Mouse (Mus musculus) hindlimb bud, embryonic 11.5 days (tissue): ENCODE results near the gene Socs1.

Source experiments
- DNase-seq: peaks from one replicate; pipeline ENCODE4 v3.0.0-alpha.2; 2012; ENCODE audit warnings: low read depth, low spot score; ENCODE audit errors: extremely low spot score

The Socs1 gene

DNA sequence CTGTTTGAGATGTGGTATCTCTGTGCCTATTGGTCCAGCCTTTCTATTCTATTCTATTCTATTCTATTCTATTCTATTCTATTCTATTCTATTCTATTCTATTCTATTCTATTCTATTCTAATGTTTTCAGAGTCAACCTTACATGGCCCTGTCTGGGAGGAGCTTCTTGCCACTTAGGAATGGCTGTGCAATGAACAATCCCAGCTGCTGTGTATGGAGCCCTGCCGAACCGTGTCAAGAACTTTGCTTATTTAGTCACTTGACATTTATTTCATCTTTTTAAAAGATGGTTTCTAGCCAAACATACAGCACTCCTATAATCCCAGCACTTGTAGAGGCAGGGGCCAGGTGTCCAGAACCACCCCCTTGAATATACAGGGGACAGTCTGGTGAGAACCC lies 21.0 kb downstream of the Socs1 start:
- DNase-seq, result no peak

DNA sequence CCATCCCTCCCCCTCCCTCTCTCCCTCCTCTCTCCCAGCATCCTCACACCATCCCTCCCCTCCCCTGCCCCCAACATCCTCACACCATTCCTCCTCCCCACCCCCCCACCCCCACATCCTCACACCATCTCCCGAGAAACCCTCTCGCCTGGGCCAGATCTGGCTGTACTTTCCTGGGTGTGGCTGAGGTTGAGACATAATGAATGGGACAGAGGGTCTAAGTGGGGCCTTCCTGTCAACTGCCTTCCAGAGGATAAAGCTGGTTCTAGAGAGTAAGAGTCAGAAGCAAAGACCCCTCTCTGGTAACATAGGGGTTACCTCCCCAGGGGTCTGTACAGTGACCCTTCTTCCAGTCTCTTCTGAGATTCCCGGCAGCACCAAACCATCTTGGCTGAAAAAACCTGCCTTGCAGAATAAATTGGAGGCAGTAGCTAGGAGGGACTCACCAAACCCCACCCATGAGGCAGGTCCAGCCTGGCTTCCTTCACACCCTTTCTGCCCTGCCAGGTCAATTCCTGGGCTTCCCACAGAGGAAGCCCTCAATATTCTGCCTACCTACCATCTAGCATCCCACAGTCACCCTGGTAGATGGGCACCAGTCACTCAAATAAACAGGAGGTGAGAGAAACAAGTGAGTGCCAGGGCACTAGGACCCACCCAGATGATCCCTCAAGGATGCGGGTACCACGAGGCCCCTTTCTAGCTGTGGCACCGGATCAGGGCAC lies 21.6 kb downstream of the Socs1 start:
- DNase-seq, result no peak

DNA sequence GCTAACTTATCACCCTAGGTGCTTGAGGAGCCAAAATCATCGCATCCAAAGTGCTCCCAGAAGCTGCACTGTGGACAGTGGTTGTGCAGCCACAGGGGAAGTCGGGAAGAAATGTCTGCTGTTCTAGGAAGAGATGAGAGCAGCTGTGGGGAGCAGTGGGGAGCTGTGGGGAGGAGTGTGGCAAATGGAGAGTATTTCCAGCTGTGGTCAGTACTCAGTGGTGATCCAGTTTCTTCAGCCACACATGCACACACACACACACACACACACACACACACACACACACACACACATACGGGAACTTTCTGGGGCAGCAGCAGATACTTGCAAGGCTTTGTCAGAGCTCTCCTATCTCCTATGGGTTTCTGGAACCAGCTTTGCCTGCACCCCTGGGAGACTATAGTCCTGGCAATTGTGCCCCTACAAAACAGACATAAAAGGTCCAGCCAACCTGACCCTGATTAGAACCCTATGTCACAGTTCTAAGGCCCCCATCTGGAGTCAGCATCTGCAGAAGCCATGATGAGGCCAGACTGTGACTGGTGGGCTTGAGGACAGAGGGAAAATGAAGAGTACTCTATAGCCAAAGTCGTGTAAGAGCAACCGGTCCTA lies 22.7 kb downstream of the Socs1 start:
- no peak for DNase-seq

DNA sequence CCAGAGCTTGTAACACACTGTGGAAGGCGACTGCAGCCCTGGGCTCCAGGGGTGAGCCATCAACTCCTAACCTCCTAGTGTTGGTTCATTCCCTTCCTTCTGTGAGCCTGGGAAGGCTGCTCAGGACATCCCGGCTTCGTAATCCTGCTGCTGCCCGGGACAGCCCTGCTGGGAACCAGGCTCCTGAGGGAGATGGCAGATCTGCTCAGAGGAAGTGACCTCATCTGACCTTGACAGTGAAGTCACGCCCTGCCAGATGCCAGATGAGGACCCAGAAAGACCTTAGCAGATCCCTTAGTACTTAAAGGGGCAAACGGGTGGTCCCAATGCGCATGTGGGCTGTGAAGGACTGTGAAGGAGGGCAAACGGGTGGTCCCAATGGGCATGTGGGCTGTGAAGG lies 24.2 kb downstream of the Socs1 start:
- DNase-seq, result no peak

DNA sequence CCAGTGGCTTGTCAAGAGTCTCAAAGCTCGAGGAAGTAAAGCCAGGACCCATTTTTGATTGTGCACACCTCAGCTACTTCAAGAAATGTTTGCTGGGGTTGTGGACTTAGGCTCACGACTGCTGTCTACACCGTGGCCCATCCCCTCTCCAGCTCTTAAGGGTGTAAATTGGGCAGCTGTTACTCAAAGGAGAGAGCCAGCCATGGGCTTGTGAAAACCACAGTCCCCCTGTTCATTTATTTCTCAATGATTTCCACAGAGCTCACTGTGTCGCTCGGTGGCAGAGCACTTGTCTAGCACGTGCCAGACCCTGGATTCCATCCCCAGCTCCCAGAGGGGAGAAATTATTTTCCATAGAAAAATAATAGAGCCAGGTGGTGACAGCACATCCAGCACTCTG lies 29.2 kb downstream of the Socs1 start:
- DNase-seq, result no peak

DNA sequence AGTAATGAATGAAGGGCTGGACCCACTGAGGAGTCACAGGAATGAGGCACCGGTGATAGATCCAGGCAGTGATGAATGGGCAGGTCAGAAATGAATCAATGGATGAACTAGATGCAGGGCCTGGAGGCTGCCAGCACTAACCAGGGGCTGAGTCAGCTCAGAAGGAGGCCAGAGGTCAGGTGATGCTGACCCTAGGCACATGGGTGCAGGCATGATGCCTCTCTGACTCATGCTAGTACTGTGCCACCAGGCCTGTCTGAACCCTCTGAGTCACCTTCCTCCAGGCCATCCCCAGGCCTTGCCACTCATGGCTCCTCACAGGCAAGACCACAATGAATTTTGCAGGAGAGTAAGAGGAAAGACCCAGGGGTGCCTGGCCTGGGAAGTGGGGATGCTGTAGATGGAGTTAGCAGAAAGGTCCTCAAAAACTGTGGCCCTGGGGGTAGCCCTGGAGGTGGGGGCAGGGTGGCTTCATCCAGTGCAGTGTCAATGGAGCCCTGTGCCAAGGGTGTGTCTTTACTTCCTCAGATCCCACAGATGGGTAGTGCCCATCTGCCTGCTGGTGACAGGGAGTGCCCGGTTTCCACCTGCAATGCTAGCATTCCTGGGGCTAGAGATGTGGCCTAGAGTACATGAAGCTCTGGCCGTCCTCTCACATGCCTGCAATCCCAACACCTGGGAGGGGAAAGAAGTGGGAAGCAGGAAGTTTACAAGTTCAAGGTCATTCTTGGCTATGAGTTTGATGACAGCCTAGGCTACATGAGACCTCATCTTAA lies 30.6 kb downstream of the Socs1 start:
- DNase-seq, result no peak

DNA sequence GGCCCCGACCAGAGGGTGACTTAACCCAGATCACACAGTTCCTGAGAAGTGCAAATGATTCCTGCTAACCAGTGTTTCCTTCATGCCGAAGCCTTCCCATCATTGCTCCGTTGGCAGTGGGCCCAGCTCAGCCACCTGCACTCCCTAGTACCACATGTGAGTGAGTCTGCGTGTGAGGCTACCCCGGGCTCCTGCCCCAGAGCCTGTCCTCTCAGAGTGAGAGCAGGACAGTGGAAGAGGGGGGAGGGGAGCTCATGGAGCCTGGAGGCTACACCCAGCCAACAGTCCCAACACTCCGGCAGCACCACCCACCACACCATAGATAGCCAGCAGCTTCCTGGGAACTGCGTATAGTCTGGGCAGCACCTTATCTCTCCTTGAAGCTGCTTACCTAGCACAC lies 35.5 kb downstream of the Socs1 start:
- DNase-seq, result no peak

DNA sequence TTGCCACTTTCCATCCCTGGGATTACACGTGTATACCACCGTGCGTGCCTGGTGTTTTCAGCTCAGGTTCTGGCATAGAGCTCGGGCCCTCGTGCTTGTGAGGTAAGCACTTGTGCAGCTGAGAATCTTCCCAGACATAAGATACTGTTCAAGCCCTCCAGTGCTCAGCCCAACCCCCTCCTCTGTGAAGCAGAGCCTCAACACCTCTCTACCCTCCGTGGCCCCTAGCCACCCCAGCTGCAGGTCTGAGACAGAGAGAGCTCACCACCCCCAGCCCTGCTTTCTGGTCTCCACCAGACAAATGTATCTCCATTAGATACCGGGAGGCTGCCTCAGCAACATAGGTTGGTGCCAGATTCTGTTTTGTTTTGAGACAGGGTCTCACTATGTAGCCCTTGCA lies 36.1 kb downstream of the Socs1 start:
- no peak for DNase-seq

DNA sequence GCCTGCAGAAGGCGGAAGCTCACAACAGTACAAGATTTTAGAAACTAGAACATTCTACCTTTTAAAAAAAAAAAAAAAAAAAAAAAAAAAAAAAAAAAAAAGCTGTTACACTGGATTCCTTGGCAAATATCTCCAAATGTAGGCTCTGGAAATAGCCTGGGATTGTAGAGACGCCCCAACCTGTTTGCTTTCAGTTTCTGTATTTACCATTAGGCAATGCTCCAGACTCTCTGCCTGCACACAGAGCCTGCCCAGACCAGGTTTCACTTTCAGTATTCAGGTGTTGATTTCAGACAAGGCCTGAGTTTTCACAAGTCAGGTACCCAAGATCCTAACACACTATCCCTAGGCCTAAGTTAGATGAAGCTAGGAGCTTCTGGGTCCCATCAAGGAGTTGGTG lies 44.3 kb downstream of the Socs1 start:
- no peak for DNase-seq

DNA sequence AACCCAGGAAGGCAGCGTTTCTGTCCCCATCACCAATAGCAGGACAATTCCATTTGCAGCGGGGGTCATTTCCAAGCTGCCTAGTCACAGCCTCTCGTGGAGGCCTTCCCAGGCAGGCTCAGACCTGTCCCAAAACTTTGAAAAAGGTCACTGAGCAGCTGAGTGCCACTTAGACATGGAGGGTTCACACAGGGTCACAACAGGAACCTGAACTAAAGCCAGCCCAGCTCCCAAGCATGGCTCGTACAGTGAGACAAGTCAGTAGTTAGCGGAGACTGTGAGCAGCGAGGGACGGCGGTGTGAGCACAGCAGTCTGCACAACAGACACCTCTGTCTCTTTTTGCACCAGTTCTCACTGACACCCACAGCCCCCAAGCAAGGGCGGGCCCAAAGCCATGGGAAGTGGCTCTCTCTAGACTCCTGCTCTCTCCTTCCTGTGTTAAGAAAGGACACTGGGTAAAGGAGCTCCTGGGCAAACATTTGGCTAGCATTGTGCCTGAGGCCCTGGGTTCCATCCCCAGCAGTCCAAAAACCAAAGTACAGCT lies 45.4 kb downstream of the Socs1 start:
- DNase-seq, result no peak

DNA sequence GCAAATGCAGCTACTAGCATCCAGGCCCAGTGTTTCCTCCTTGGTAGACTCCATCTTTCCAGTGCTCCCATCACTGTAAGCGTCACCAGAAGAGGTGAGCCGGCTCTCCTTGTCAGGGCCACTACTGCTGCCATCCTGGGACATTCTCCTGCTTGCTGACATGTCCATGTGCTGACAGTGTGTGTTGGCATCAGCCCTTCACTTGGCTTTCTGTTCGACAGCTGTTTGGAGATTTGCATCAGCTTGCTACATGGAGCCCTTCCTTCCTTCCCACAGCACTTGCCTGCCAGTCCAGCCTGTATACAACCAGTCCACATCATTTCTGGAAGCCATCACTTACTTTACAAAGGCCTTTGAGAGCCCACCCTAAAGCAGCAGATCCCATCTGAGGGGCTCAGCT lies 46.5 kb downstream of the Socs1 start:
- DNase-seq, result no peak

DNA sequence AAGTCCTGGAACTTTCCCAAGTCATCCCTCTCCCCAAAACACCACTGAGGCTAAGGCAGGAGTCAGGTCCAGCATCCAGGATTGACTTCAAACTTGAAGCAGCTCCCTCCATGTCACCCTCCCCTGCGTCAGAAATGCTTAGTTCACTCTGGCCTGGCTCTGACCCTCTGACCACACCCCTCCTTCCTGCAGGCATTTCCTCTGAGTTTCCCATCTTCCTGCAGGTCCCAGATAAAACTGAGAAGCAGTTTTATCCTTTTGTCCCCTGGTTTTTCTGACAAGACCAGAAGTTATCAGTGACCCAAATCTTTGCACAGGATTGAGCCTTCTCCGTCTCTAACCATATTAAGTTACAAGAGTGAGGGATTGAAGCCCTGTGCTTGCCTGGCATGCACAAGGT lies 47.8 kb downstream of the Socs1 start:
- no peak for DNase-seq

DNA sequence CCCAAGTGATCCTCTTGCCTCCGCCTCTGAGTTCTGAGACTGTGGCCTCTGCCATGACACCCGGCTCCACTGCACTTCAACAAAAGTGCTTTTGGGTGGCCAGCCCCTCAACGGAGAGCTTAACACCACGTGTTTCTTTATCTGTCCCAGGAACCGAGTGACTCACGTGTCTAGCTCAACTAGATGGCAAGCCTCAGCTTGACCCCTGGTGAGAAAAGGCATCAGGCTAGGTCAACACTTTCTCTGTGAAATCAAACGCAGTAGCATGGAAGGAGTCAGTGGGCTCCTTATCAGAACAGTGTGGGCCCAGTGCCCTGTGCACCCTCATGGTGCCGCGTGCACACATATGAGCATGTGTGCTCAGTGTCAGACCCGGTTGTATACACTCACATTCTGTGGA lies 49.0 kb downstream of the Socs1 start:
- DNase-seq, result no peak

DNA sequence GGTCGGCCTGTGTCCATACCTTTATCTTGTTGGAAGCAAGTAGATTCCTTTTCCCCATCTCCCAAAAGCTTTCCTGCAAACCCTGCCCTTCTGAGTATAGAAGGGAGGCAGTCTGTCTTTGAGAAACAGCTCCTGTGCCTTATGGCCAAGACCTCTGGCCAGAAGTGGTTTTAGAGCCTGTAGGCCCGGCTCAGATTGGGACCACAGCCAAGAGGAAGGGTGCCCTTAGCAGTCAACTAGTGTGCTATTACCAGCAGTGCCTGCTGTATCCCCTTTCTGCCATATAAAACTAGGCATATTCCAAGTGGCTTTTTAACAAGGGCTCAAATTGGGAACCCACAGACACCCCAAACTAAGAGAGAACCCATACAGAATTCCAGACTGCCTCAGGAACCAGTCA lies 49.6 kb downstream of the Socs1 start:
- no peak for DNase-seq

DNA sequence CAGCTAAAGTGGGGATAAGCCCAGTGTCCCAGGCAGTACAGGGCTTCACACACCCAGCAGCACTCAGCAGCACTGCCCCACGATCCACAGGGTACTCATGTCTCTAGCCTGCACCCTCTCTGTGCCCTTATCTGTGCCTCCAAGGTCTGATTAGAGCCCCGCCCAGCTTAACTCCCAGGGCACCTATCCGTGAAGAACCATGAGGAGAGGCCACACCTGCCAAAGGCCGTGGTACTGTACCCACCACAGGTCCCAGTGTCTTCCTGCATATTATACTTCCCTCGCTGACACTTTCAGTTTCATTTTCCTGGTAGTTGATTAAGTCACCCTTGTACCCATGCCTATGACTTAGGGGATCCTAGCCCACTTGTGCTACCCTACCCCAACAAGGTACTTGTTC lies 52.9 kb downstream of the Socs1 start:
- no peak for DNase-seq
